Mouse (Mus musculus) thymus, adult 2 months (tissue): ENCODE data around the gene Elk4. TPM values are rescaled to one million over a fixed set of nuclear protein-coding genes. Genes with fewer than 3 reads are reported as not detected.

Experiments
- DNase-seq: peaks from one replicate; pipeline ENCODE4 v3.0.0; 2021
- H3K27ac ChIP-seq: fragments of 200-500 bp; 2 replicates; pipeline ENCODE4 v1.5.1; 2012; ENCODE audit warnings: low read length, control low read depth; ENCODE audit not compliant: control insufficient read depth, insufficient read depth
- H3K27me3 ChIP-seq: fragments of 200-500 bp; 2 replicates; pipeline ENCODE4 v1.6.1; 2012; ENCODE audit warnings: mild to moderate bottlenecking, low read length, moderate library complexity, mixed read lengths; ENCODE audit not compliant: control insufficient read depth, insufficient read depth
- H3K36me3 ChIP-seq: fragments of 200-500 bp; 2 replicates; pipeline ENCODE4 v1.6.1; 2012; ENCODE audit warnings: mild to moderate bottlenecking, low read length, moderate library complexity; ENCODE audit not compliant: control insufficient read depth, insufficient read depth
- H3K4me1 ChIP-seq: fragments of 200-500 bp; replicated peaks from 2 replicates; pipeline ENCODE4 v1.6.1; 2012; ENCODE audit warnings: low read length; ENCODE audit not compliant: control insufficient read depth, insufficient read depth
- H3K4me3 ChIP-seq: fragments of 200-500 bp; 2 replicates; pipeline ENCODE4 v1.5.1; 2012; ENCODE audit warnings: mild to moderate bottlenecking, low read length, control low read depth, moderate library complexity; ENCODE audit not compliant: control insufficient read depth, insufficient read depth
- CTCF ChIP-seq: fragments of 200-500 bp; IDR thresholded peaks from 2 replicates; pipeline ENCODE4 v1.5.1; 2012; ENCODE audit warnings: mild to moderate bottlenecking, control low read depth, low read length, moderate library complexity, borderline replicate concordance; ENCODE audit not compliant: control insufficient read depth, poor library complexity, insufficient read depth; ENCODE audit errors: extremely low read depth
- POLR2A ChIP-seq: fragments of 200-500 bp; IDR thresholded peaks from 2 replicates; pipeline ENCODE4 v1.6.1; 2012; ENCODE audit warnings: mild to moderate bottlenecking, low read length, control low read depth, moderate library complexity; ENCODE audit not compliant: control insufficient read depth, poor library complexity, insufficient read depth; ENCODE audit errors: extremely low read depth
- WGBS: fragments of 180-500 bp; shearing (Covaris S2); methylation state at CpG from one replicate; pipeline ENCODE4 v1.1.7; 2018; 5-methylcytosine and 5-hydroxymethylcytosine counted together
- polyA plus RNA-seq: library from polyadenylated mRNA; depleted of rRNA; stranded (reverse); fragments of >200 nt; gene quantifications from 2 replicates; pipeline ENCODE4 v1.2.3, GENCODE M21; 2012

Elk4 gene
- polyA plus RNA-seq, 1 experiment: 82.3 TPM

DNA sequence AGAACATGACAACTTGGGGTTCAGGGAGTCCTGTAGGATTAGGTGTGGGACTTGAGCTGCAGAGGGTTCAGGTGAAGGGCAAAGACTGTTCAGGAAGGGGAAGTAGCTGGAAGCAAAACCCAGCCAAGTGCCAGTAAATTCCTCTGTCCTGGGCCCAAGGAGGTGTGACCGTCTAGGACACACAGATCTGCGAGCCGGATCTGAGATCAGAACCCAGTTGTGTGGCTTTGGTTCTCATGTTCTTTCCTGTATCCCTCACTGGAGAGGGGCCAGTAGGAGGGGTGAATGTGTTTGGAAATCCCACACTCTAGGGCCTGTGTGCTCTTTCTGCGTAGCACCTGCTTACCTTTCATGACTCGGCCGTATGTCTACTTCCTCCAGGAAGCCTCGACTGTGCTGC lies 40.1 kb upstream of the Elk4 start:
- H3K4me1 ChIP-seq: peaks cover 41% of the 10 kb centered on the region
- WGBS: 36% methylated on average over 7 of the region's 7 CpGs
- DNase-seq: no peak
- no peak for TF ChIP-seq POLR2A
- no peak for TF ChIP-seq CTCF
- no peak overlapping the region for H3K27ac ChIP-seq
- H3K4me3 ChIP-seq: no peak overlapping the region
- H3K27me3 ChIP-seq: peaks cover 9% of the 10 kb centered on the region
- no peaks in the 10 kb centered on the region for H3K36me3 ChIP-seq

DNA sequence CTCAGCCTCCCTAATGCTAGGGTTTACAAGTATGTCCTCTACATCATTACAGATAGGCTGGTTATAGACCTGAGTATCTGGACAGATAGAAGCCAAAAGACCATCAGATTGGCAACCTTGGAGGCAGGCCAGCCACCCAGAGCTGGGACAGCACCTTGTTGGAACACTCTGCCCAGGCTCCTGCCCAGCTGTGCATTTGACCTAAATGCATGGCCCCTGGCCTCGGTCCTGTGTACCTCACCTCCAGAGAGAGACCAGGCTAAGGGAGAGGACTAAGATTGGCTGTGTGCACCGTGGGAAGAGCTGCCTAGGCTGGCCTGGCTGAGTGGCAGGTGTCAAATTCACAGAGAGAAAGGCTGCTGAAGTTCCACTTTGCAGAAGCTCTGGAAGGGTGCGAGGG lies 38.9 kb upstream of the Elk4 start:
- Histone ChIP-seq H3K4me3 (no peak overlapping the region), H3K36me3 (no peaks in the 10 kb centered on the region), H3K4me1 (peaks cover 38% of the 10 kb centered on the region), H3K27me3 (peaks cover 6% of the 10 kb centered on the region; the same call in 1 of the 2 replicates), H3K27ac (no peak overlapping the region)
- DNase-seq: no peak
- 87% methylated on average over 3 of the region's 3 CpGs for WGBS
- no peak for TF ChIP-seq CTCF
- no peak for TF ChIP-seq POLR2A

DNA sequence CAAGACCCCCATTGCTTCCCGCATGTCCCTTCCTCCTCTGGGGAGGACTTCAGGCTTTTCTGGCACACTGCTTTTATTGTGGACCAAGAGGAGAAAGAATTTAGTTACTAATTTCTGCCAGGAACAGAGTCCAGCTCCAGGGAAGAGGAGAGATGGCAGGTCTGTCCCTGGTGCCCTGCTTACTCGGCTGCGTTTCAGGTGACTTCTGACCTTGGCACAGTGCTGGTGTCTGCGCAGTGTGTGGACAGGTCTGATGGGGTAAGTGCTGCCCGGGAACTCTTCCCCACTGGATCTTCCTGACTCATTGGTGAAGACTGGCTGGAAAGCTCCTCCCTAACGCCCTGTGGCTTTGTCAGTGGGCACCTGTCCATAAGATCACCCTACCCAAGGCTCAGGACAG lies 38.4 kb upstream of the Elk4 start:
- no peak overlapping the region for H3K27ac ChIP-seq
- no peak overlapping the region for H3K4me3 ChIP-seq
- TF ChIP-seq CTCF (no peak), POLR2A (no peak)
- DNase-seq: no peak
- peaks cover 34% of the 10 kb centered on the region for H3K4me1 ChIP-seq
- H3K27me3 ChIP-seq: peaks cover 2% of the 10 kb centered on the region; the same call in 1 of the 2 replicates
- 91% methylated on average over 6 of the region's 6 CpGs for WGBS
- no peaks in the 10 kb centered on the region for H3K36me3 ChIP-seq

DNA sequence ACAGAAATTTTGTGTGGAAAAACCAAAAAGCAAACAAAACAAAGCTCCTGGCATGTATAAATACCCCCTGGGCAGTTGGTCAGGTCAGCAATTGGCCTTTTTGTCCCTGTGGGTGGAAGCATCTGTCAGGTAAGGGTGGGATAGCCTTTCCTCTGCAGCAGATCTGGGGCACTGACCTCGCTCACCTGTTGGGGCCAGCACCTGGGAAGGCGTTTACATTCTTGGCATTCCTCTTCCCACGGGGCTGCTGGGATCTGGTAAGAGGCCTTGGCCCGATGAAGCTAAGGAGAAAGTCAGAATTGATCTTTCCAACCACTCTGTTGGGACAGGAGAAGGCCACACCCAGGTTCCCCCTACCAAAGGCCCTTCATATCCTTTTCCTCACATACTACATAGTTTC lies 37.6 kb upstream of the Elk4 start:
- Histone ChIP-seq H3K27ac (no peak overlapping the region), H3K27me3 (no peaks in the 10 kb centered on the region), H3K4me1 (peaks cover 31% of the 10 kb centered on the region), H3K4me3 (no peak overlapping the region), H3K36me3 (no peaks in the 10 kb centered on the region)
- no peak for DNase-seq
- no peak for TF ChIP-seq POLR2A
- TF ChIP-seq CTCF: no peak
- 93% methylated on average over 4 of the region's 4 CpGs for WGBS

DNA sequence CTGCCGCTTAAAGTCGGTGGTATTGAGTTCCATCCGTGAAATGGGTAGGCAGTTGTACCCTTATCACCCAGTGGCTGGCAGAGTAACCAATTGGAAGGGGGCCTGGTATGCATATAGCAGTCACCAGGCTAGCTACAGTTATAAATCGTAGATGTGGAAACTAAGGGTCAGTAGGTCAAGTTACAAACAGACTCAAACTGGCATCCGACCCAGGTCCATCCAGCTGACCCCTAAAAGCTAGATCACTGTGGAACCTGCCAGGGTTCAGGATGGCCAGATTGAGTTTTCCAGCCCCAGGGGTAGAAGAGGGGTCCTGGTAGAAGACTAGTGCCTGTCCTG lies 37.1 kb upstream of the Elk4 start:
- Histone ChIP-seq H3K27me3 (no peaks in the 10 kb centered on the region), H3K4me1 (peaks cover 31% of the 10 kb centered on the region), H3K27ac (no peak overlapping the region), H3K36me3 (no peaks in the 10 kb centered on the region), H3K4me3 (no peak overlapping the region)
- TF ChIP-seq CTCF (no peak), POLR2A (no peak)
- WGBS: 92% methylated on average over 5 of the region's 5 CpGs
- DNase-seq: no peak

DNA sequence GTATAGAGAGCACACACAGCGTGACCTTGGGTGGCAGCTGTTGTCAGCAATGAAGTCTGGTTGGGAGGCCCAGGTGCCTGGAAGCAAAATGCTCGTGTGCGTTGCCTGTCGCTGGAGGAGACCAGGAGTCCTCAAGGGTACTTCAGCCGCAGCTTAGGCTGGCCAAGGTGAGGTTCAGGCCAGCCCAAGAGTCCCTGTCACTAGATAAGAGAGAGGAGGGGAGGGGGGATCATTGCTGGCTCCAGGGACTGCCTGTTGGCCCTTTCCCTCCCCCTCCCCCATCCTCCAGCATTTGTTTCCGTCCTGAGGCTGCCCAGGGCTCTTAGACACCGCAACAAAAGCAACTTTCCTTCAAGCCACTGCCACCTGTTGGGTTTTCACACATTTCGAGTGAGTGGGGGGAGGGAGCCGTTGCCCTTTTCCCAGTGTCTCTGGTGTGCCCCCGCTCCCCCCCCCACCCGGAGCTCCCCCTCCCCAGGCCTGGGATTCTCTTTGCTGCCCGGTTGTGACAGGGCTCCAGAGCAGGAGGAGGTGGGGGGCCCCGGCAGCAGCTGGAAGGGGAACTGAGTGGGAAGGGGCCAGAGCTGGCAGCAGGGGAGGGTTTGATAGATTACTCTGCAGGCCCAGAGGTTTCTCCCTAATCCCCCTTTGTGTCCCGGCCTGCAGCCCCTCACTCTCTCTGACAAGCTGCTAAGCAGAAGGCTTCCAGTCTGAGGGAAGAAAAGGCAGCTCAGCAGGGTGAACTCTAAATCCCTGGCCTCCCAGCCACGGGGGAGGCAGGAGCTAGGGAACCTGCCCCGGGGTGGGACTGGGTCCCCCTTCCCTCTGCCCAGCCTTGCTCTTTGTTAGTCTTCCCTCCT lies 36.5 kb upstream of the Elk4 start:
- Histone ChIP-seq H3K27me3 (no peaks in the 10 kb centered on the region), H3K27ac (no peak overlapping the region), H3K4me1 (peaks cover 31% of the 10 kb centered on the region), H3K4me3 (no peak overlapping the region), H3K36me3 (no peaks in the 10 kb centered on the region)
- TF ChIP-seq POLR2A (no peak), CTCF (no peak)
- WGBS: 24% methylated on average over 16 of the region's 16 CpGs
- DNase-seq: no peak

DNA sequence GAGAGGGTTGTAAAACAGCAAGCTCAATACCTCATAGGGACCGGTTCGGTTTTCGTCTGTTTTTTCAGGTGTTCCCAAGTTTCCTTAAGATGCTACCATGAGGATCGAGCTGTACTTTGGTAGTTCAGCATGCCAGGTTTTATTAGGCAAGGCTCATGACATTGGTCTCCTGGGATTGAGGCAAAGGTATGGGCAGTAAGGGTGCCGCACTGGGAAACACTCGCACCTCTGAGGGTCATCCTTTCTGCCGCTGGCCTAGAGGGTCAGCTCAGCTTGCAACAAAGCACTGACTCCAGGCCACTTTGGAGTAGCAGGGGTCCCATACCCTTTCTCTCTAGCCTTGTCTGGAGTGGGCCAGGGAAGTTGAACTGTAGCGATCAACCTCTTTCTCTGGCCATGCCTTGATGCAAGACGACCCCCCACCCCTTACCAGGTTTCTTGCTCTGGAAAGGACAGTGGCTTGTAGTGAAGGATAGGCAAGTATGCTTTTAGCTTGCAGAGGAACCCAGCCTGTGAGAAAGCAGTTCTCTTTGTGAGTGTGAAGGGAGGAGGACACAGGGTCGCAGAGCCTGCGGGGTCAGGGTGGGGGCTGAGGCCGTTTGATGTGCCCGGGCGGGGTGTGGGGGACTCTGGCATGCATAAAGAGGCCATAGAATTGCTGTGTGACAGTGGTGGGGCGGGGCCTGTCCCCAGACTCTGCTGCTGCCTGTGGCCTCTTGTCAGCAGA lies 35.5 kb upstream of the Elk4 start:
- TF ChIP-seq POLR2A (no peak), CTCF (no peak)
- Histone ChIP-seq H3K4me1 (peaks cover 29% of the 10 kb centered on the region), H3K27ac (no peak overlapping the region), H3K4me3 (no peak overlapping the region), H3K27me3 (no peaks in the 10 kb centered on the region), H3K36me3 (no peaks in the 10 kb centered on the region)
- no peak for DNase-seq
- 81% methylated on average over 15 of the region's 15 CpGs for WGBS
